Mouse (Mus musculus): ENCODE data around the gene Nwd2. TPM values are rescaled to one million over a fixed set of nuclear protein-coding genes. Genes with fewer than 3 reads are reported as not detected.

Nwd2 gene
- polyA plus RNA-seq, 1 experiment from 2014 or later: 3.1 TPM

DNA sequence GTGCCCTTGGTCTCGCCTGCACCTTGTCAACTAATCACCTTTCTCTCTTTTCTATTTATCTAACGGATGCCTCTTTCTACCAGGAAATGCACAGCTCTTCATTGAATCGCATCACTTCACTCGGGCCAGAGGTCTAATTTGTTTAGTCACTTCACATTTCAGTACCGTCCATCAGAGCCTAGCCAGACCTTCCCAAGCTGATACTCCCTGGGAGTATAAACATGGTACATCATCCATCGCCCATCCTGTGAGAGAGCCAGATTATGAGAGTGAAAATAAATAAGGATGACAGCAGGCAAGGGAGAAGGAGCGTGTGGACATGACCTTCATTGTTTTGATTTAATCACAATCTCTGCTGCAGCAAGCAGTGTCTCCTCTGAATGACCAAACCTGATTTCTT lies 86.6 kb downstream of the Nwd2 start:
- 82% methylated on average over 7 of the region's 7 CpGs for WGBS
- DNase-seq (ENCODE audit: low spot score, missing footprints) (no peak), ATAC-seq (ENCODE audit: low FRiP score) (no peak)
- Histone ChIP-seq H3K27ac (ENCODE audit: low read depth, low read length) (no peak overlapping the region), H3K27me3 (ENCODE audit: control insufficient read depth, insufficient read depth, low read length) (no peaks in the 10 kb centered on the region), H3K4me1 (ENCODE audit: control insufficient read depth, insufficient read depth, low read length) (no peaks in the 10 kb centered on the region), H3K36me3 (ENCODE audit: control insufficient read depth, insufficient read depth, low read length) (no peaks in the 10 kb centered on the region), H3K9ac (ENCODE audit: low read length) (no peak overlapping the region), H3K9me3 (ENCODE audit: control insufficient read depth, low read length) (no peaks in the 10 kb centered on the region), H3K4me3 (ENCODE audit: low read depth, low read length) (no peak overlapping the region), H3K4me2 (no peak overlapping the region)

GRCm38 (mm10) chr5:63743426-63743825 lies 94.5 kb downstream of the Nwd2 start:
- H3K4me1 ChIP-seq (ENCODE audit: control insufficient read depth, insufficient read depth, low read length): no peaks in the 10 kb centered on the region
- H3K4me2 ChIP-seq: no peak overlapping the region
- H3K9ac ChIP-seq (ENCODE audit: low read length): no peak overlapping the region
- H3K36me3 ChIP-seq (ENCODE audit: control insufficient read depth, insufficient read depth, low read length): no peaks in the 10 kb centered on the region
- DNase-seq (ENCODE audit: low spot score, missing footprints) (no peak), ATAC-seq (ENCODE audit: low FRiP score) (no peak)
- no peaks in the 10 kb centered on the region for H3K27me3 ChIP-seq (ENCODE audit: control insufficient read depth, insufficient read depth, low read length)
- no peak overlapping the region for H3K27ac ChIP-seq (ENCODE audit: low read depth, low read length)
- WGBS: 92% methylated on average over 2 of the region's 2 CpGs
- no peaks in the 10 kb centered on the region for H3K9me3 ChIP-seq (ENCODE audit: control insufficient read depth, low read length)
- no peak overlapping the region for H3K4me3 ChIP-seq (ENCODE audit: low read depth, low read length)

DNA sequence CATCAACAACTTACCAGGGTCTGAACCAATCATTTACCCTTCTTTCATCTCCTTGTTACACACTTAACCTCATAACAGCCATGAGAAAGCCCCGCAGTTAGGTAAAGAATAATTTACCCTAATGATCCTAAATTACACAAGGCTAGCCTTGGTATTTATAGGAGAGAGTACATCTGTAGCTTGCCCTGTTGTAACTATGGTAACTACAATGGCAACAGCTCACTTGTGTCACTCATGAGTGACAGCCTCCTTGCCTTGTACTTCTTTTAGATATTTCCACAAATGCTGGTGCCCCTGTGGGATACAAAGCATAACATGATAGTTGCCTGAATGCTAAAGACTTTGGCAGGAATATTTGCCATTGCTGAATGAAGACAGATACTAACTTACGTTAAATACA lies 99.4 kb downstream of the Nwd2 start:
- Histone ChIP-seq H3K4me2 (no peak overlapping the region), H3K4me3 (ENCODE audit: low read depth, low read length) (no peak overlapping the region), H3K9me3 (ENCODE audit: control insufficient read depth, low read length) (no peaks in the 10 kb centered on the region), H3K27me3 (ENCODE audit: control insufficient read depth, insufficient read depth, low read length) (no peaks in the 10 kb centered on the region), H3K9ac (ENCODE audit: low read length) (no peak overlapping the region), H3K27ac (ENCODE audit: low read depth, low read length) (no peak overlapping the region), H3K36me3 (ENCODE audit: control insufficient read depth, insufficient read depth, low read length) (no peaks in the 10 kb centered on the region), H3K4me1 (ENCODE audit: control insufficient read depth, insufficient read depth, low read length) (no peaks in the 10 kb centered on the region)
- 85% methylated on average over 2 of the region's 2 CpGs for WGBS
- no peak for DNase-seq (ENCODE audit: low spot score, missing footprints)
- no peak for ATAC-seq (ENCODE audit: low FRiP score)

DNA sequence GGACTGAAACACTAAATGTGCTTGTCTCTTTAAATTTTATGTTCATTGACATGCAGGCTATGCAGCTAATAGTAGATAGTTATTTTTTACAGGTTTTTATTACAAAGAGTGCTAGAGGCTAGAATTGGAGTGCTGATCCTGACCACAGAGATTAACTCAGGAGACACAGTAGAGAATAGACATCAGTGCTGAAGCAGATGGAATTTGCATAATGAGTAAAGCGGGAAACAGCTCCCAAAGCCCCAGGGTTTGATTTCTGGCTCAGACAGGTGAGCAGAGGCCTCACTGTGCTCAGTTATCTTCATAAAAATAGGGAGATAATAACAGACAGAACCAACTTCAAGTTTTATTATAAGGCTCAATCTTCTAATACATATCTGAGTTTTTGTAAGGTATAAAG lies 99.9 kb downstream of the Nwd2 start:
- H3K36me3 ChIP-seq (ENCODE audit: control insufficient read depth, insufficient read depth, low read length): no peaks in the 10 kb centered on the region
- WGBS: 63% methylated on average over 1 of the region's 1 CpGs
- no peak overlapping the region for H3K9ac ChIP-seq (ENCODE audit: low read length)
- DNase-seq (ENCODE audit: low spot score, missing footprints) (no peak), ATAC-seq (ENCODE audit: low FRiP score) (no peak)
- H3K27ac ChIP-seq (ENCODE audit: low read depth, low read length): no peak overlapping the region
- H3K9me3 ChIP-seq (ENCODE audit: control insufficient read depth, low read length): no peaks in the 10 kb centered on the region
- no peak overlapping the region for H3K4me3 ChIP-seq (ENCODE audit: low read depth, low read length)
- H3K4me1 ChIP-seq (ENCODE audit: control insufficient read depth, insufficient read depth, low read length): no peaks in the 10 kb centered on the region
- no peak overlapping the region for H3K4me2 ChIP-seq
- H3K27me3 ChIP-seq (ENCODE audit: control insufficient read depth, insufficient read depth, low read length): no peaks in the 10 kb centered on the region

GRCm38 (mm10) chr5:63755092-63755761 lies 106.3 kb downstream of the Nwd2 start:
- ATAC-seq (ENCODE audit: low FRiP score) (no peak), DNase-seq (ENCODE audit: low spot score, missing footprints) (no peak)
- no peaks in the 10 kb centered on the region for H3K9me3 ChIP-seq (ENCODE audit: control insufficient read depth, low read length)
- H3K9ac ChIP-seq (ENCODE audit: low read length): no peak overlapping the region
- H3K4me2 ChIP-seq: no peak overlapping the region
- no peaks in the 10 kb centered on the region for H3K4me1 ChIP-seq (ENCODE audit: control insufficient read depth, insufficient read depth, low read length)
- H3K27me3 ChIP-seq (ENCODE audit: control insufficient read depth, insufficient read depth, low read length): no peaks in the 10 kb centered on the region
- WGBS: 78% methylated on average over 5 of the region's 5 CpGs
- no peaks in the 10 kb centered on the region for H3K36me3 ChIP-seq (ENCODE audit: control insufficient read depth, insufficient read depth, low read length)
- no peak overlapping the region for H3K4me3 ChIP-seq (ENCODE audit: low read depth, low read length)
- H3K27ac ChIP-seq (ENCODE audit: low read depth, low read length): no peak overlapping the region

GRCm38 (mm10) chr5:63755938-63756337 lies 107.0 kb downstream of the Nwd2 start:
- Histone ChIP-seq H3K9me3 (ENCODE audit: control insufficient read depth, low read length) (no peaks in the 10 kb centered on the region), H3K4me3 (ENCODE audit: low read depth, low read length) (no peak overlapping the region), H3K27me3 (ENCODE audit: control insufficient read depth, insufficient read depth, low read length) (no peaks in the 10 kb centered on the region), H3K4me1 (ENCODE audit: control insufficient read depth, insufficient read depth, low read length) (no peaks in the 10 kb centered on the region), H3K36me3 (ENCODE audit: control insufficient read depth, insufficient read depth, low read length) (no peaks in the 10 kb centered on the region), H3K27ac (ENCODE audit: low read depth, low read length) (no peak overlapping the region), H3K9ac (ENCODE audit: low read length) (no peak overlapping the region), H3K4me2 (no peak overlapping the region)
- no peak for DNase-seq (ENCODE audit: low spot score, missing footprints)
- no peak for ATAC-seq (ENCODE audit: low FRiP score)
- WGBS: 81% methylated on average over 3 of the region's 3 CpGs

- Histone ChIP-seq H3K27ac (ENCODE audit: low read depth, low read length) (no peak overlapping the region), H3K9ac (ENCODE audit: low read length) (no peak overlapping the region), H3K9me3 (ENCODE audit: control insufficient read depth, low read length) (no peaks in the 10 kb centered on the region), H3K4me1 (ENCODE audit: control insufficient read depth, insufficient read depth, low read length) (no peaks in the 10 kb centered on the region), H3K27me3 (ENCODE audit: control insufficient read depth, insufficient read depth, low read length) (no peaks in the 10 kb centered on the region), H3K36me3 (ENCODE audit: control insufficient read depth, insufficient read depth, low read length) (no peaks in the 10 kb centered on the region), H3K4me2 (no peak overlapping the region), H3K4me3 (ENCODE audit: low read depth, low read length) (no peak overlapping the region)
- ATAC-seq (ENCODE audit: low FRiP score) (no peak), DNase-seq (ENCODE audit: low spot score, missing footprints) (no peak)
- 94% methylated on average over 4 of the region's 4 CpGs for WGBS
Observed at GRCm38 (mm10) chr5:63765886-63766285, 117.0 kb downstream of the Nwd2 start.

DNA sequence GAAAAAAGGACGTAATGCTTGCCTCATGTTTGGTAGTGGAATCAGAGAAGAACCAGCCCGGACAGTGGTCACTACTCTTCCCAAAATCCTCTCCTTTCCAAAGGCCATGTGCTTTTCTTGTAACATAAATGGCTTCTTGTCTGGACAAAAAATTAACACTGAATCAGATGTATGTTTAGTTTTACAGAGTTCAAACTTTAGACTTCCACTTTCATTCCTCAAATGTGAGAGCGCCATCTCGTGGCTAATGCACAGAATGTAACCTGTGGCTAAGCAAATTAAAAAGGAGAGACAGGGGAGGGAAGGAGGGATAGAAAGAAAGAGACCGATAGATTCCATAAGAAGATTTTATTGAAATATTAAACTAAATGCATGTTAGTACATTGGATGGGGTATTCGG lies 117.8 kb downstream of the Nwd2 start:
- no peak overlapping the region for H3K4me2 ChIP-seq
- peak; percentile 93 for DNase-seq (ENCODE audit: low spot score, missing footprints)
- H3K9ac ChIP-seq (ENCODE audit: low read length): no peak overlapping the region
- H3K27ac ChIP-seq (ENCODE audit: low read depth, low read length): no peak overlapping the region
- no peaks in the 10 kb centered on the region for H3K4me1 ChIP-seq (ENCODE audit: control insufficient read depth, insufficient read depth, low read length)
- no peaks in the 10 kb centered on the region for H3K36me3 ChIP-seq (ENCODE audit: control insufficient read depth, insufficient read depth, low read length)
- H3K9me3 ChIP-seq (ENCODE audit: control insufficient read depth, low read length): no peaks in the 10 kb centered on the region
- WGBS: 43% methylated on average over 6 of the region's 6 CpGs
- no peaks in the 10 kb centered on the region for H3K27me3 ChIP-seq (ENCODE audit: control insufficient read depth, insufficient read depth, low read length)
- ATAC-seq (ENCODE audit: low FRiP score): peak; percentile 45; the same call in 1 of the 2 replicates
- H3K4me3 ChIP-seq (ENCODE audit: low read depth, low read length): no peak overlapping the region

- no peaks in the 10 kb centered on the region for H3K36me3 ChIP-seq (ENCODE audit: control insufficient read depth, insufficient read depth, low read length)
- no peak overlapping the region for H3K27ac ChIP-seq (ENCODE audit: low read depth, low read length)
- no peak overlapping the region for H3K4me3 ChIP-seq (ENCODE audit: low read depth, low read length)
- no peak overlapping the region for H3K4me2 ChIP-seq
- H3K4me1 ChIP-seq (ENCODE audit: control insufficient read depth, insufficient read depth, low read length): no peaks in the 10 kb centered on the region
- DNase-seq (ENCODE audit: low spot score, missing footprints) (no peak), ATAC-seq (ENCODE audit: low FRiP score) (no peak; the same call in 1 of the 2 replicates)
- no peaks in the 10 kb centered on the region for H3K9me3 ChIP-seq (ENCODE audit: control insufficient read depth, low read length)
- WGBS: 75% methylated on average over 8 of the region's 8 CpGs
- no peak overlapping the region for H3K9ac ChIP-seq (ENCODE audit: low read length)
- no peaks in the 10 kb centered on the region for H3K27me3 ChIP-seq (ENCODE audit: control insufficient read depth, insufficient read depth, low read length)
Observed at GRCm38 (mm10) chr5:63767464-63767863, 118.6 kb downstream of the Nwd2 start.

All from midbrain, embryonic 11.5 days (tissue).